In the genomic region with DNA sequence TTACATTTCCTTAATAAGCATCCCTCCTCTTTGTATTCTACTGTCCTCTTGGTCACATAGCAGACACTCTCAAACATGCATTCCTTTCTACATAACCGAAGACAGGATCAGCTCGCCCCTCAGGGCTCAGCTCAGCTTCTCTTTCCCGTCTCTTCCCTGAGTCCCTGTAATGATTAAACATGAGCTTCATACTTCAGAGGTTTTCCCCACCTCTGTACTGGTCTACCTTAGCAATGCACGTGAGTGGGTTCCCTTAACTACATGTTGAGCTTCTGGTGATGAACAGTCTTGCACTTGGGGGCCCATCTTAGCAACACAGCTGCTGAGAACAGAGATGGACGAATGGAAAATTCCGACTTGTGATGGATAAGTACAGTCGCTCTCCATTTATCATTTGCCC, we compare ENCODE assay signal across 30 mouse cellular contexts. TPM values are rescaled to one million over a fixed set of nuclear protein-coding genes. Genes with fewer than 3 reads are reported as not detected.
"Had no signal": no experiment of that assay in that cellular context is flagged by ENCODE, and none has a peak within 500 bp of the region (broad histone marks: within the 10 kb centered on the region; RNA-seq: fewer than 3 reads in every experiment).

No protein-coding gene starts in this region.

- H3K36me3 ChIP-seq: embryonic facial prominence, embryonic 10.5 days; embryonic facial prominence, embryonic 12.5 days; embryonic facial prominence, embryonic 13.5 days; embryonic facial prominence, embryonic 15.5 days; forebrain, embryonic 10.5 days; forebrain, embryonic 12.5 days; forebrain, embryonic 15.5 days had no signal

- H3K4me2 ChIP-seq: embryonic facial prominence, embryonic 12.5 days; embryonic facial prominence, embryonic 13.5 days; embryonic facial prominence, embryonic 15.5 days; forebrain, embryonic 12.5 days; forebrain, embryonic 13.5 days; forebrain, embryonic 15.5 days had no signal

- H3K27me3 ChIP-seq: embryonic facial prominence, embryonic 12.5 days; embryonic facial prominence, embryonic 13.5 days; embryonic facial prominence, embryonic 15.5 days; forebrain, embryonic 12.5 days; forebrain, embryonic 13.5 days; forebrain, embryonic 15.5 days had no signal

- H3K9me3 ChIP-seq: embryonic facial prominence, embryonic 10.5 days; embryonic facial prominence, embryonic 13.5 days; embryonic facial prominence, embryonic 15.5 days; forebrain, embryonic 10.5 days; forebrain, embryonic 12.5 days; forebrain, embryonic 13.5 days; forebrain, embryonic 15.5 days had no signal

- DNase-seq: cerebellum, adult 18-20 months; cerebellum, adult 2 months; cerebellum, adult 8-10 months; cerebellum, adult 9-10 months; cerebellum, adult 9-11 months; cerebellum, postnatal 10 days; cerebellum, postnatal 14 days; cerebellum, postnatal 25 days; cerebellum, postnatal 36 days; embryo, embryonic 11 days; forebrain, postnatal 0 days; gastrocnemius, adult 2 months; gastrocnemius, postnatal 10 days; gastrocnemius, postnatal 14 days; gastrocnemius, postnatal 25 days; gastrocnemius, postnatal 36 days; heart, adult 18-20 months had no signal

- H3K27ac ChIP-seq: embryonic facial prominence, embryonic 10.5 days; embryonic facial prominence, embryonic 12.5 days; embryonic facial prominence, embryonic 13.5 days; embryonic facial prominence, embryonic 15.5 days; forebrain, embryonic 10.5 days; forebrain, embryonic 12.5 days; forebrain, embryonic 13.5 days; forebrain, embryonic 15.5 days; gastrocnemius, adult 2 months had no signal

- H3K9ac ChIP-seq: embryonic facial prominence, embryonic 12.5 days; embryonic facial prominence, embryonic 13.5 days; embryonic facial prominence, embryonic 15.5 days; forebrain, embryonic 12.5 days; forebrain, embryonic 13.5 days; forebrain, embryonic 15.5 days; forebrain, postnatal 0 days had no signal

- H3K4me3 ChIP-seq: embryonic facial prominence, embryonic 10.5 days; embryonic facial prominence, embryonic 12.5 days; embryonic facial prominence, embryonic 13.5 days; embryonic facial prominence, embryonic 15.5 days; erythroblast, embryonic 14.5 days; forebrain, embryonic 10.5 days; forebrain, embryonic 12.5 days; forebrain, embryonic 13.5 days; forebrain, embryonic 15.5 days; gastrocnemius, adult 2 months had no signal

- ATAC-seq: forebrain, embryonic 13.5 days; forebrain, embryonic 14.5 days; forebrain, embryonic 15.5 days; forebrain, embryonic 16.5 days; forebrain, postnatal 0 days had no signal

- H3K4me1 ChIP-seq: embryonic facial prominence, embryonic 10.5 days; embryonic facial prominence, embryonic 12.5 days; embryonic facial prominence, embryonic 13.5 days; embryonic facial prominence, embryonic 15.5 days; forebrain, embryonic 10.5 days; forebrain, embryonic 12.5 days; forebrain, embryonic 13.5 days; forebrain, embryonic 15.5 days had no signal

RNA-seq across cellular contexts. Expression of gene Ap1s3, which starts 12.2 kb away (rescaled TPM):
- total RNA-seq: gastrocnemius, adult 18-20 months; gastrocnemius, adult 2 months; gastrocnemius, adult 8-10 months; gastrocnemius, postnatal 25 days; gastrocnemius, postnatal 36 days had no signal
- polyA plus RNA-seq: forebrain, embryonic 15.5 days; forebrain, embryonic 16.5 days had no signal
